Mouse (Mus musculus) heart, embryonic 16.5 days (tissue): Measurements from ENCODE around the gene Nedd1. TPM values are rescaled to one million over a fixed set of nuclear protein-coding genes. Genes with fewer than 3 reads are reported as not detected.

Experiments used
- ATAC-seq: fragments of 200-750 bp; cut with Nextera tagmentation; replicated peaks from 2 replicates; pipeline ENCODE4 v1.8.0; 2017; ENCODE audit warnings: moderate number of reproducible peaks; ENCODE audit not compliant: insufficient read depth, low FRiP score; ENCODE audit errors: extremely low read depth
- H3K27ac ChIP-seq: fragments of 300-500 bp; sonication (generic); 2 replicates; pipeline ENCODE4 v1.5.1; 2014; ENCODE audit warnings: mild to moderate bottlenecking, low read length, control low read depth, moderate library complexity
- H3K27me3 ChIP-seq: fragments of 300-500 bp; sonication (generic); 2 replicates; pipeline ENCODE4 v1.6.1; 2014; ENCODE audit warnings: low read length, mixed read lengths; ENCODE audit not compliant: control insufficient read depth, insufficient read depth
- H3K36me3 ChIP-seq: fragments of 300-500 bp; sonication (generic); 2 replicates; pipeline ENCODE4 v1.6.1; 2014; ENCODE audit not compliant: control insufficient read depth, insufficient read depth
- H3K4me1 ChIP-seq: fragments of 300-500 bp; sonication (generic); 2 replicates; pipeline ENCODE4 v1.6.1; 2014; ENCODE audit warnings: low read length, mixed read lengths; ENCODE audit not compliant: control insufficient read depth, insufficient read depth
- H3K4me2 ChIP-seq: fragments of 300-500 bp; sonication (generic); 2 replicates; pipeline ENCODE4 v1.6.1; 2014; ENCODE audit warnings: low read depth, mild to moderate bottlenecking, control low read depth, low read length
- H3K4me3 ChIP-seq: fragments of 300-500 bp; sonication (generic); 2 replicates; pipeline ENCODE4 v1.5.1; 2014; ENCODE audit warnings: mild to moderate bottlenecking, control low read depth, low read length
- H3K9ac ChIP-seq: fragments of 300-500 bp; sonication (generic); 2 replicates; pipeline ENCODE4 v1.6.1; 2014; ENCODE audit warnings: low read length, control low read depth
- H3K9me3 ChIP-seq: fragments of 300-500 bp; sonication (generic); replicated peaks from 2 replicates; pipeline ENCODE4 v1.6.1; 2016; ENCODE audit warnings: low read length; ENCODE audit not compliant: control insufficient read depth
- WGBS: fragments of 180-500 bp; shearing (Covaris S2); extraction: QIAGEN DNeasy Blood & Tissue Kit; methylation state at CpG from one replicate; pipeline ENCODE4 v1.1.7; 2014; 5-methylcytosine and 5-hydroxymethylcytosine counted together
- polyA plus RNA-seq: library from polyadenylated mRNA; unstranded; fragments of >200 nt; fragmentation: Nextera tagmentation; extraction: Ambion mirVana; gene quantifications from 2 replicates; pipeline ENCODE4 v1.2.1, GENCODE M21; 2015

Gene Nedd1
- polyA plus RNA-seq, 1 experiment from 2014 or later: 42.7 TPM

DNA sequence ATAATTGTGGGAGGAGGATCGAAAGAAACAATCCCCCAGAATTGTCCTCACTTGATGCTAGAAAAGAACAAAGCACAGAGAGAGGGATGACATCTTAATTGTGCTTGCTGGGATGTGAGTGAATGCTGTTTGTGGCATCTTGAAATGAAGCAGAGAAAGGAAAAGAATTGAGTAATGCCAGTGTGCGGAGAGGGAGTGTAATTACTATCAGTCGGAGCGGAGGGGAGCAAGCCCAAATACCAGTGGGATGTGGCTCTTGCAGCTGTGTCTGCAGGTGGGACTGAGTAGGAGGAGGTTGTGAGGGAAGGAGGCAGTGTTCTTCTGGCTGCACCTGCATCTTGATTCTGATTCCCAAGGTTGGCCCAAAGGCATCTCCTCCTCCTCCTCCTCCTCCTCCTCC lies 69.0 kb downstream of the Nedd1 start:
- no peak overlapping the region for H3K4me3 ChIP-seq
- ATAC-seq: no peak
- no peak overlapping the region for H3K27ac ChIP-seq
- H3K4me2 ChIP-seq: no peak overlapping the region
- no peaks in the 10 kb centered on the region for H3K9me3 ChIP-seq
- H3K9ac ChIP-seq: no peak overlapping the region
- H3K4me1 ChIP-seq: no peaks in the 10 kb centered on the region
- WGBS: 74% methylated on average over 4 of the region's 4 CpGs
- no peaks in the 10 kb centered on the region for H3K27me3 ChIP-seq
- no peaks in the 10 kb centered on the region for H3K36me3 ChIP-seq

DNA sequence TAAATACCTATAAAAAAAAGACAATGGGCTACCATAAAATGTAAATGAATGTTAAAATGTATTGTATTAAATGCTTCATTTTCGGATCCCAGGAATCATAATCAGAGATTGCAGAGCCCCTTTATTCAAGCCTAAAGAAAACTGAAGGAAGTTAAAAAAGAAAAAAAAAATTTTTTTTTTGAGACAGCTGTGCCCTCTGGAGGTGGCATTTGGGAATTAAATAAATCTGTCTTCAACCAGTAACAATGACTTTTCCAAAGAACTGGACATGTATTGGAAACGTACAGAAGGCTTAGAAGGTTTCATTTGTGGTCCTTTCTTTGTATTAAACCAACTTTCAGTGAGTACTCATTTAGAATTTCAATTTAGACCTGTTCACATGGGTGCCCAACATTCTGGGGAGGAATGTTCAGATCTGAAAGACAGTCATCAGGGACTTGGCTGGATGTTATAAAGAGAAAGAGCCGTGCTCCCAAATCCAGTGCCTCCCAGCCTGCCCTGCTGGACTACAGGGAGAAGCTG lies 69.8 kb downstream of the Nedd1 start:
- WGBS: 43% methylated on average over 3 of the region's 3 CpGs
- H3K9ac ChIP-seq: no peak overlapping the region
- no peaks in the 10 kb centered on the region for H3K36me3 ChIP-seq
- H3K4me3 ChIP-seq: no peak overlapping the region
- no peak overlapping the region for H3K27ac ChIP-seq
- H3K9me3 ChIP-seq: no peaks in the 10 kb centered on the region
- no peaks in the 10 kb centered on the region for H3K27me3 ChIP-seq
- ATAC-seq: no peak
- no peak overlapping the region for H3K4me2 ChIP-seq
- H3K4me1 ChIP-seq: no peaks in the 10 kb centered on the region

DNA sequence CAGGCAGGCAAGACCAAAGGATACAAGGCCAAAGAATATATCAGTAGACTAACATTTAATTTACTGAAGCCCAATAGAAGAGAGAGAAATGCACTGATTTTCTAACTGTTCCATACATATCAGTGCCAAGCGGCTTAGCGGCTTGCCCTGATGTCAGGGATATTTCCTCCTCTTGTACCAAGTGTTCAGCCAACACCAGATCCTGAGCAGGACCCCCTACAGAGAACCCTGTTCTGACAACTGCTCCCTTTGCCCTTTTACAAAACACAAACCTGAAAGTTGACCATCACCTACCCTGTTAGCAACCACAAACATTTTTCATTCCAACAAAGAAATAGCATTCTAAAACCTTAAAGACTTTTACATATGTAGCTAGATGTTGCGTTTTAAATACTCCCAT lies 71.0 kb downstream of the Nedd1 start:
- Histone ChIP-seq H3K4me3 (no peak overlapping the region), H3K27me3 (no peaks in the 10 kb centered on the region), H3K4me2 (no peak overlapping the region), H3K4me1 (no peaks in the 10 kb centered on the region), H3K9me3 (no peaks in the 10 kb centered on the region), H3K36me3 (no peaks in the 10 kb centered on the region), H3K9ac (no peak overlapping the region), H3K27ac (no peak overlapping the region)
- ATAC-seq: no peak
- WGBS: 75% methylated on average over 3 of the region's 3 CpGs

DNA sequence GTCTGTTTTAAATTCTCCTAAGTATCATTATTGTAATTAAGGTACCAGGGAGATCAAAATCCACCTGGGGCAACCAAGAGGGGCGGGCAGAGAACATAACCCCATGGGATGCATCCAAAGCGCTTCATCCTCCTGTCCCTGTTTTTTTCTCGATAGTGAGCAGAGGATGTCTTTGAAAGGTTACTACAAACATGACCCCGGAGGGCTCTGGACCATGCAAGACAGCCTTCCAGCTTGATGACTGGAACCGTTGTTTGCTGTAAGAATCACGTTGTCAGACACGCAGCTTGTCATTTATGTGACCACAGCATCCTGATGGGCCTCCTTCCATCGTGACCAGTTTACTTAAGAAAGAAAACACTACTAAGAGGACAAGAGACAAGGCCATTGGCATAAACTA lies 73.1 kb downstream of the Nedd1 start:
- H3K4me2 ChIP-seq: no peak overlapping the region
- no peak overlapping the region for H3K4me3 ChIP-seq
- no peaks in the 10 kb centered on the region for H3K9me3 ChIP-seq
- H3K9ac ChIP-seq: no peak overlapping the region
- no peaks in the 10 kb centered on the region for H3K4me1 ChIP-seq
- H3K27me3 ChIP-seq: no peaks in the 10 kb centered on the region
- no peak for ATAC-seq
- no peaks in the 10 kb centered on the region for H3K36me3 ChIP-seq
- 77% methylated on average over 8 of the region's 8 CpGs for WGBS
- H3K27ac ChIP-seq: no peak overlapping the region

DNA sequence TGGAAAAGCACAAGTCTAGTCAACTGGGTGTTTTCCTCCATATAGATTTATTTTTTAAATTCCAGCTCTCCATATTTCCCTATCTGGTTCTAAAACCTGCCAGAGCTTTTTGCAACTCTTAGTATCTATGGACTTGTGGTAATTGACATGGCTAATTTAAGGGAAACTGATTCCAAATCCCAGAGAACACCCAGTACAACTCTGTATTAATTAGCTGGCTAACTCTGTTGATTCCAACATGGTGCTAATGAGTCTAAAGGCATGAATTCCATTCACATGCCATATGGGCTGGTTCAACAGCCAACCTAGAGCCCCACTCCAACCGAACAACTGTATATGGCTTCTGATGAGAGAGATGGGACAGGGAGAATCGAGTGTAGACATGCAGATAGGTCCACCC lies 74.5 kb downstream of the Nedd1 start:
- Histone ChIP-seq H3K27ac (no peak overlapping the region), H3K9ac (no peak overlapping the region), H3K36me3 (no peaks in the 10 kb centered on the region), H3K27me3 (no peaks in the 10 kb centered on the region), H3K4me3 (no peak overlapping the region), H3K4me1 (no peaks in the 10 kb centered on the region), H3K9me3 (no peaks in the 10 kb centered on the region), H3K4me2 (no peak overlapping the region)
- 65% methylated on average over 2 of the region's 2 CpGs for WGBS
- no peak for ATAC-seq

DNA sequence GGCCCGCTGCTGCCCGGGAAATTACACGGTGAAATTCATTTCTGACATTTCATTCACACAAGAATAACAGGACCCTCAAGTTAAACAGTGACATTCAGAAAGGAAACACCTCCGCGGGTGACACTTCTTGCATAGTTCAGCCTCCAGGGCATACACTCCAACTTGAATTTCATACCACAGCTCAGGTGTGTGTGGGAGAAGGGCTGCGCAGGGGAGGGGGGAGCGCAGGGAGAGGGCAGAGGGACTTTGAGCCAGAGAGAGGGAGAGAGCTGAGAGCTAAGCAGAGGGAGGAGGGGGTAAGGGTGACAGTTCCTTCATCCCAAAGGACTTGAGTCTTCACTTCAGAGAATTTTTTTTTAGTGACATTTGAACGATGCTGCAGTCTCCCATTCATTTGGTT lies 78.2 kb downstream of the Nedd1 start:
- Histone ChIP-seq H3K27me3 (no peaks in the 10 kb centered on the region), H3K9ac (no peak overlapping the region), H3K4me1 (no peaks in the 10 kb centered on the region), H3K9me3 (no peaks in the 10 kb centered on the region), H3K4me3 (no peak overlapping the region), H3K27ac (no peak overlapping the region), H3K4me2 (no peak overlapping the region), H3K36me3 (no peaks in the 10 kb centered on the region)
- 64% methylated on average over 8 of the region's 8 CpGs for WGBS
- no peak for ATAC-seq

DNA sequence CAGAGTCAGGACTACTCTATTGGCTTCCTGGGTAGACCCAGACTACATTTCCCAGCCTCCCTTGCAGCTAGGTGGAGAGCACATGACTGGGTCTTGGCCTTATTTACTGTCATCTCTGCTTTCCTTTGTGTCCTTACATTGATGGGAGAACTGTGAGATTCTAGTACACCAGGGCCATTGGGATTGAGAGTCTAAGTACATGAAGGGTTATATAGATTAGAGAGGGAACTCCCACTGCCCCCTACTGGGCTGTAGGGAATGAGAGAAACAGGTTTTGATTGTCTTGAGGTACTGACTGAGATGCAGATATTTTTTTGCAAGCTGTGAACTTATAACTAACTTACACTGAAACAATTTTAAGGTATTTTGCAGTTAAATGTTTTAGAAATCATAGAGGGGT lies 81.2 kb downstream of the Nedd1 start:
- no peak for ATAC-seq

More for the DNA sequence above, 81.2 kb downstream of the Nedd1 start:
- H3K4me2 ChIP-seq: no peak overlapping the region
- peaks cover 7% of the 10 kb centered on the region for H3K9me3 ChIP-seq
- no peaks in the 10 kb centered on the region for H3K36me3 ChIP-seq
- no peak overlapping the region for H3K27ac ChIP-seq
- no peaks in the 10 kb centered on the region for H3K4me1 ChIP-seq
- H3K27me3 ChIP-seq: no peaks in the 10 kb centered on the region
- H3K9ac ChIP-seq: no peak overlapping the region
- H3K4me3 ChIP-seq: no peak overlapping the region
